Mouse (Mus musculus) midbrain, embryonic 11.5 days (tissue): ENCODE measurements around the gene Hlcs. TPM values are rescaled to one million over a fixed set of nuclear protein-coding genes. Genes with fewer than 3 reads are reported as not detected.

ENCODE experiments used
- ATAC-seq: fragments of 200-750 bp; cut with Nextera tagmentation; 2 replicates; pipeline ENCODE4 v1.8.0; 2017; ENCODE audit warnings: moderate TSS enrichment, moderate library complexity; ENCODE audit not compliant: low FRiP score
- DNase-seq: peaks from one replicate; pipeline ENCODE4 v3.0.0; 2015; ENCODE audit warnings: low spot score; ENCODE audit errors: missing footprints
- H3K27ac ChIP-seq: fragments of 300-500 bp; sonication (generic); 2 replicates; pipeline ENCODE4 v1.5.1; 2014; ENCODE audit warnings: low read depth, low read length
- H3K27me3 ChIP-seq: fragments of 300-500 bp; sonication (generic); 2 replicates; pipeline ENCODE4 v1.6.1; 2014; ENCODE audit warnings: mild to moderate bottlenecking, low read length, moderate library complexity, mixed read lengths; ENCODE audit not compliant: control insufficient read depth, insufficient read depth
- H3K36me3 ChIP-seq: fragments of 300-500 bp; sonication (generic); 2 replicates; pipeline ENCODE4 v1.6.1; 2014; ENCODE audit warnings: mild to moderate bottlenecking, low read length, moderate library complexity, mixed read lengths; ENCODE audit not compliant: control insufficient read depth, insufficient read depth
- H3K4me1 ChIP-seq: fragments of 300-500 bp; sonication (generic); 2 replicates; pipeline ENCODE4 v1.6.1; 2014; ENCODE audit warnings: low read length; ENCODE audit not compliant: control insufficient read depth, insufficient read depth
- H3K4me2 ChIP-seq: fragments of 300-500 bp; sonication (generic); 2 replicates; pipeline ENCODE4 v1.6.1; 2014; ENCODE audit warnings: mild to moderate bottlenecking, moderate library complexity
- H3K4me3 ChIP-seq: fragments of 300-500 bp; sonication (generic); 2 replicates; pipeline ENCODE4 v1.5.1; 2014; ENCODE audit warnings: low read depth, low read length
- H3K9ac ChIP-seq: fragments of 300-500 bp; sonication (generic); 2 replicates; pipeline ENCODE4 v1.6.1; 2014; ENCODE audit warnings: low read length
- H3K9me3 ChIP-seq: fragments of 300-500 bp; sonication (generic); 2 replicates; pipeline ENCODE4 v1.6.1; 2016; ENCODE audit warnings: low read length; ENCODE audit not compliant: control insufficient read depth
- WGBS: fragments of 180-500 bp; shearing (Covaris S2); extraction: QIAGEN DNeasy Blood & Tissue Kit; methylation state at CpG from one replicate; pipeline ENCODE4 v1.1.7; 2014; 5-methylcytosine and 5-hydroxymethylcytosine counted together
- polyA plus RNA-seq: library from polyadenylated mRNA; unstranded; fragments of >200 nt; fragmentation: Nextera tagmentation; extraction: Ambion mirVana; gene quantifications from 2 replicates; pipeline ENCODE4 v1.2.1, GENCODE M21; 2014

The Hlcs gene
- polyA plus RNA-seq, 1 experiment from 2014 or later = 8.1 TPM

DNA sequence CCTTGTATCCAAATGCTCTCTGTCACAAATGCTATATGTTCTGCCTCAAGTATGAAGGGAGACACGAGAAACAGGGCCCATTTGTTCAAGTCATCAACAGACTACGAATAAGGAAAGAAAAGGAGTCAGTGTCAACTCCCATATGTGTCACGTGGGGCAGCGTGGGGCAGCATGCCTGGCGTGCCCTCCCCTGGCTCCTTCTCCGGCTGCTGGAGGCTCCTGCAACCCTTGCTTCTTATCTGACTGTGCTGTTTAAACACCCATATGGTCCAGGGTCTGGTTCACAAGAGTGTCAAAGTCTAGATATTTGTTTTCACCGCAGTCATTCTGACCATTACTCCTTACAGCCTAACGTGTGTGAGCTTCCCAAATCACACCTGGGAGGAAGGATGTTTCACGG, 25.5 kb downstream of the Hlcs start:
- no peak overlapping the region for H3K4me2 ChIP-seq
- H3K4me1 ChIP-seq = peaks cover 3% of the 10 kb centered on the region
- no peak for ATAC-seq
- H3K9ac ChIP-seq = no peak overlapping the region
- no peaks in the 10 kb centered on the region for H3K27me3 ChIP-seq
- WGBS = 90% methylated on average over 9 of the region's 9 CpGs
- DNase-seq = no peak
- no peak overlapping the region for H3K4me3 ChIP-seq
- 0 out of 2 replicates have a peak, but pooled peaks cover 2% of the 10 kb centered on the region for H3K36me3 ChIP-seq
- H3K9me3 ChIP-seq = no peaks in the 10 kb centered on the region
- H3K27ac ChIP-seq = no peak overlapping the region

DNA sequence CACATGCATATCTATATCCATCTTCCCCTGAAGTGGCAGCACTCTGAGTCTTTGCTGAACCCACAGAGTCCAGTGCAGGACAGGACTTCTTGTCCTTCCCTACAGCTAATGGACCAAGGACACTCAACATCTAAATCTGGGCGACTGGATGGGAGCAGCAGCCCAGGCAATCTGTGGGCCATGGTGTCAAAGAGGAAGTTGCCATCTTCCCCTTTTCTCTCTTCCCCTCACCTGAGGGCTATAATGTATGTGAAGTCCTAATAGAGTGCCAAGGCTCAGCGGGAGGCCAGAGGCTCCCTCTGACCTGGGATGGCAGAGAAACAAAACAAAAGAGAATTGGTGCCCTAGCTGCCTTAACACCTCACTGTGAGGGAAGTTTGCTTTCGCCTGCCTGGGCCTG, 29.4 kb downstream of the Hlcs start:
- Histone ChIP-seq H3K9me3 (no peaks in the 10 kb centered on the region), H3K4me3 (no peak overlapping the region), H3K4me2 (no peak overlapping the region), H3K4me1 (no peaks in the 10 kb centered on the region), H3K9ac (no peak overlapping the region), H3K27me3 (no peaks in the 10 kb centered on the region), H3K36me3 (0 out of 2 replicates have a peak, but pooled peaks cover 2% of the 10 kb centered on the region), H3K27ac (no peak overlapping the region)
- DNase-seq (no peak), ATAC-seq (no peak)
- 89% methylated on average over 3 of the region's 3 CpGs for WGBS

DNA sequence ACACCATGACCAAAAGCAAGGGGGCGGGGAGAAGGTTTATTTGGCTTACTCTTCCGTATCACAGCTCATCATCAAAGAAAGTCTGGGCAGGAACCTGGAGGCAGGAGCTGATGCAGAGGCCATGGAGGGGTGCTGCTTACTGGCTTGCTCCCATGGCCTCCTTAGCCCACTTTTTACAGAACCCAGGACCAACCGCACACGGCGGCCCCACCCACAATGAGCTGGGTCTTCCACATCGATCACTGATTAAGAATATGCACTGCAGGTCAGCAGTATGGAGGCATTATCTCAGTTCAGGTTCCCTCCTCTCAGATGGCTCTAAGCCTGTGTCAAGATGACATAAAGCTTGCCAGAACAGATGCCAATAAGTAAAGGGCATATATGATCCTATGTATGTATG, 42.5 kb downstream of the Hlcs start:
- Histone ChIP-seq H3K9me3 (no peaks in the 10 kb centered on the region), H3K9ac (no peak overlapping the region), H3K4me2 (no peak overlapping the region), H3K36me3 (no peaks in the 10 kb centered on the region), H3K27me3 (no peaks in the 10 kb centered on the region), H3K4me3 (no peak overlapping the region), H3K4me1 (peaks cover 3% of the 10 kb centered on the region; the same call in 1 of the 2 replicates), H3K27ac (no peak overlapping the region)
- 87% methylated on average over 6 of the region's 6 CpGs for whole genome bisulfite sequencing
- ATAC-seq (no peak), DNase-seq (peak; percentile 60)

DNA sequence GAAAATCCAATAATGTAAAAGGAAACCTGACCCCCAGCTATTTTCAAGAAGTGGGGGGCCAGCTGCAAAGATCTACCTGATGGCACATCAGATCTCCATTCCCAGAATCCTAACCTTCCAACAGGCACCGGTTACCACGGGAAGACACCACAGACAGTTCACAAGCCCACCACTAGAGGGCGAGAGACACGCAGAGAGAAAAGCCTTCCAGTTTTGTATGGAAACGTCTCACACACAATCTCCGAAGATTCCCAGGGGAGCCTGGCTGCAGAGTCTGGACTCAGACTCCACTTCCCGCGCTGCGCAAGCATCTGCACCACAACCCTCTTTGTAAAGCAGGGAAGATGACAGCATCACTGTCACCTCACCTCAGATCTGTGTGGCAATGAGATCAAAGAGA, 43.7 kb downstream of the Hlcs start:
- H3K9me3 ChIP-seq = no peaks in the 10 kb centered on the region
- DNase-seq (peak; percentile 99), ATAC-seq (peak; percentile 61; the same call in 1 of the 2 replicates)
- no peak overlapping the region; the same call in 1 of the 2 replicates for H3K9ac ChIP-seq
- H3K27me3 ChIP-seq = no peaks in the 10 kb centered on the region
- H3K27ac ChIP-seq = no peak overlapping the region
- WGBS = 9% methylated on average over 9 of the region's 9 CpGs
- no peak overlapping the region for H3K4me3 ChIP-seq
- H3K36me3 ChIP-seq = no peaks in the 10 kb centered on the region
- peaks cover 3% of the 10 kb centered on the region; the same call in 1 of the 2 replicates for H3K4me1 ChIP-seq
- H3K4me2 ChIP-seq = no peak overlapping the region

DNA sequence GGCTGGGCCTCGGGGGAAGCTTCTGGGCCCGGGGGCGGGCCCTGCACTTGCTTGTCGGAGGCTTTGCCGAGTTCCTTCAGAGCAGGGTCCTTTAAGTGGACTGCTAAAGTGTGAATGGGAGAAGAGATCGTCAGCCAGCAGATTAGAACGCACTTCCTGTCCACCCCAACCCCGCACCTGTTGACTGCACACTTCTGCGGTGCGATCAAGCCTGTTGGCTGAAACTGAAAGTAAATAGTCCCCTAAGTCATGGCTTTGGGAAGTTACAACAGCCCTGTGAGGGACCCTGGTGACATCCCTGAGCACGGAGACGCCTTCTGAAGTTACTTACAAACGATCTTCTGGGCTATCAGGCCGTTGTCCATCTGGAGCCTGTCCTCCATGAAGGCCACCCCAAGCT, 45.2 kb downstream of the Hlcs start:
- WGBS = 94% methylated on average over 14 of the region's 14 CpGs

DNA sequence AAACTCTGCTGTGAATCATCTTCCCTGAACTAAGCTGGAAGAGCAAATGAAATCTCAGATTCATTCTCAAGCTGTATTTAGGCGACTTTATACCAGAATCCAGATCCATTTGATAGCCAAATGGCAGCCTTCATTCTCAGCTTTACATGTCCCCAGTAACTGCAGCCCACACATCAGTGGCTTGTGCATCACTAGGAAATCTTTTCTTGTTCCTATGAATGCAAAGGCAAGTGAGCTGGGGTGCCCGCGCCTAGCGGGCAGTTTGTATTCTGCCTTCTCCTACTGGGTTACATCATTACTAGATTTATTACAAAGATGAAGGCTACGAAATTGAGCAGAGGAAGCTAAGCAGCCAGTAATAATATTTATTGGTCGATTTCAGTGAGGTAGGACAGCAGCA, 48.8 kb downstream of the Hlcs start:
- Histone ChIP-seq H3K9ac (no peak overlapping the region), H3K27ac (no peak overlapping the region), H3K4me1 (no peaks in the 10 kb centered on the region), H3K4me3 (no peak overlapping the region), H3K4me2 (no peak overlapping the region), H3K27me3 (no peaks in the 10 kb centered on the region), H3K36me3 (no peaks in the 10 kb centered on the region), H3K9me3 (no peaks in the 10 kb centered on the region)
- WGBS = 90% methylated on average over 6 of the region's 6 CpGs
- DNase-seq = no peak
- ATAC-seq = no peak

More for the DNA sequence above, 45.2 kb downstream of the Hlcs start:
- DNase-seq (no peak), ATAC-seq (no peak)
- no peaks in the 10 kb centered on the region for H3K9me3 ChIP-seq
- H3K4me2 ChIP-seq = no peak overlapping the region
- H3K4me1 ChIP-seq = peaks cover 3% of the 10 kb centered on the region; the same call in 1 of the 2 replicates
- H3K4me3 ChIP-seq = no peak overlapping the region
- H3K27me3 ChIP-seq = no peaks in the 10 kb centered on the region
- no peaks in the 10 kb centered on the region for H3K36me3 ChIP-seq
- no peak overlapping the region for H3K27ac ChIP-seq
- no peak overlapping the region for H3K9ac ChIP-seq

DNA sequence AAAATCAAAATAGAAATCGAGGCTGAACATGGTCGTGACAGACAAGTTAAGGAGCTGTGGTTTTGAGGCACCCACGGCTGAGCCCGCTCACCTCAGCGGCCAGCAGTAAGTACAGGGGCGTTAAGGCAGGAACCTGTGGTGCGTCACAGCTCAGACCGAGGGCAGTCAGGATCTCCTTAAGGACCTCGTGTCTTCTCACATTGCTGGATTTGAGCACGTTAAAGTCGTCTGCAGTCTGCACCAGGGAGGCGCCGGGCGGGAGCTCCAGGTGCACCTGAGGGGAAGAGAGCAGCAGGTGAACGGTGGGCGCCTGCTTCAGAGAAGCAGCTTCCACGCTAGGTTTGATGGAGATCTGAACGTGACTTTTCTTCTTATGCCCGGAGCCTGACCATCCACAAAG, 50.9 kb downstream of the Hlcs start:
- no peaks in the 10 kb centered on the region for H3K4me1 ChIP-seq
- no peaks in the 10 kb centered on the region for H3K27me3 ChIP-seq
- no peak overlapping the region for H3K27ac ChIP-seq
- H3K4me2 ChIP-seq = no peak overlapping the region
- ATAC-seq (no peak), DNase-seq (no peak)
- H3K9ac ChIP-seq = no peak overlapping the region
- no peaks in the 10 kb centered on the region for H3K36me3 ChIP-seq
- 92% methylated on average over 19 of the region's 19 CpGs for WGBS
- no peak overlapping the region for H3K4me3 ChIP-seq
- H3K9me3 ChIP-seq = no peaks in the 10 kb centered on the region

DNA sequence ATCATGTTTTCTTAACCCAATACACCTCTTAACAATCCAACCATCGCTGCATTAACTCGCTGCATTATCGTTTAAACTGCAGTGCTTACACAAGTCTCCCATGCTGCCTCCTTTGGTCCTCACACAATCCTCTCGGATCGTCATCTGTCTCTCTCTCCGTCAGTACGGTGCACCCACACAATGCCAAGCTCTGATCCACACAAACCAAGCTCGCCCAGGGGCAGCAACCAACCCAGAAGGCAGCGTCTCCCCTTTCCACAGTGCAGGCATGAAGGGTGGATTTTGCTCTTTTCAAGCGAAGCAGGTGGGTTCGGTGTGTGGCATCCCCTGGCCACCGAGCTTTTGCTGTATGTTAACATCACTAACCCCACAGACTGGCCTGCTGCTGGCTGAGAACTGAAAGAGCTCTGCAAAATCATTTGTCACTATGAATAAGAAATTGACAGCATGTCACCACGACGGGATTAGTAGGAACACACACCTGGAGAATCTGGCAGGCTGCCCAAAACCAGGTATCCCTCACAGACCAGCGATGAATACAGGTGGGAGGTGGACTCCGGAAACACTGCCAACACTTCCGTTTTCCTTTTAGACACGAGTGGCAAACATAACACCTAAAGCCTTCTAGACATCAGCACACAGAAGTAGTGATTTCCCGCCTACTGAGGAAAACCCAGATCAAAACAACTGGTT, 52.3 kb downstream of the Hlcs start:
- Histone ChIP-seq H3K4me2 (no peak overlapping the region), H3K9ac (no peak overlapping the region), H3K9me3 (no peaks in the 10 kb centered on the region), H3K4me3 (no peak overlapping the region), H3K36me3 (no peaks in the 10 kb centered on the region), H3K27ac (no peak overlapping the region), H3K4me1 (no peaks in the 10 kb centered on the region), H3K27me3 (no peaks in the 10 kb centered on the region)
- WGBS = 92% methylated on average over 19 of the region's 19 CpGs
- DNase-seq (no peak), ATAC-seq (no peak)

DNA sequence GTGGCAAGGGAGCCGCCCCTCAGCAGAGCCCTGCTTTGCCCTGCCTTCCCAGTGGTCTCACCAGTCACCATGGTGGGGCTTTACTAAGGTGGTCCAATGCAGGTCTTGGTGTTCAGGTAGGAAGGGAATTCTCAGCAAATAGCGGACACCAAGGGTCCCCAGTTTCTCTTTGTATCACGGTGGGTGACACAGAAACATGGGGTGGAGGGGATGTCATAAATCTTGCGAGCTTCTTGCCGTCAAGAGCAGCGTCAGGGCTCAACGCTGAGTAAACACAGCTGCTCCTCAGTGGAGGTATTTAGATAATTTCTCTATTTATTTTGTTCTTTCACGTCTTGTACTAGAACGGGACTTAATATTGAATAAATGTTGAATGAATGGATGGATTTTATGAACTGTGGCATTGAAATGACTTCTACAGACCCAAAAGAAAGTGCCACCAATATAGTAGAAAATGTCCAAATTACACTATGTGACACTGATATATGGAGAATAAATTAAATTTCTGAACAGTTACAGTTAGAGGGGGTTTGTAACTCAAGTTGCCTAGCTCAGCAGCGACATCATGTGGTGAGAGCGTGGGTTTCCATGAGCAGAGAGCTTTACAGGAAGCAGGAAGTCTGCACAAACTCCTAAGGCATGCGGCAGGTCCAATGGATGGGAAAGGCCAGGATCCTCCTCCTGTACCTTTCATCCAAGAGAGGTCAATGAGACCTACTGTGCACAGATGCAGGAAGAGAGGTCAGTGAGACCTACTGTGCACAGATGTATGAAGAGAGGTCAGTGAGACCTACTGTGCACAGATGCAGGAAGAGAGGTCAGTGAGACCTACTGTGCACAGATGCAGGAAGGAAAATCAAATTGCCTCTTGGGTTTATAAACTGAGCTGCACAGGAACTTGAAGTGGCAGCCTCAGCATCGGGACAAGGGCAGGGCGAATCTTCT, 54.7 kb downstream of the Hlcs start:
- Histone ChIP-seq H3K27me3 (no peaks in the 10 kb centered on the region), H3K27ac (no peak overlapping the region), H3K9me3 (no peaks in the 10 kb centered on the region), H3K4me2 (no peak overlapping the region), H3K36me3 (no peaks in the 10 kb centered on the region), H3K9ac (no peak overlapping the region), H3K4me3 (no peak overlapping the region), H3K4me1 (no peaks in the 10 kb centered on the region)
- ATAC-seq (peak; percentile 67), DNase-seq (peak; percentile 98)
- 68% methylated on average over 14 of the region's 14 CpGs for WGBS
